Mouse (Mus musculus): ENCODE results near the gene Rasal3. TPM values are rescaled to one million over a fixed set of nuclear protein-coding genes. Genes with fewer than 3 reads are reported as not detected.

Rasal3 gene
- polyA plus RNA-seq, 1 experiment from 2014 or later = 165 TPM

DNA sequence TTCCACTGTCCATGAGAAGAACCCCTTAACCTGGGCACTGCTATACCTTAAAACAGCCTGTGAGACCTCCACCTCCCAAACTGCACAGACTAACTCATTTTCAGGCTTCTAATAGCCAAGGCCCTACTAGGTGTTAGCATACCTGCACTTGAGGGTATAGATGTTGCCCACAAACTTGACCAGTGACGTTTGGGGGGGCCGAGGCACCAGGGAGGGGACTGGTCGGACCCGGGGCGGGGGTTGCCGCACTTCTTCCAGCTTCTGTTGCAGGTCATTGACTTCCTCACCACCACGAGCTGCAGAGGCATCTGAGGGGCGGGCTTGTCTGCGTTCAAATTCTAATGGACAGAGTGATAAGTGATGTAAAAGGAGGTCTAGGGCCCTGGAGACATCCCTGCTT is 47.1 kb downstream of the Rasal3 start:
- DNase-seq (ENCODE audit: low spot score) = no peak

DNA sequence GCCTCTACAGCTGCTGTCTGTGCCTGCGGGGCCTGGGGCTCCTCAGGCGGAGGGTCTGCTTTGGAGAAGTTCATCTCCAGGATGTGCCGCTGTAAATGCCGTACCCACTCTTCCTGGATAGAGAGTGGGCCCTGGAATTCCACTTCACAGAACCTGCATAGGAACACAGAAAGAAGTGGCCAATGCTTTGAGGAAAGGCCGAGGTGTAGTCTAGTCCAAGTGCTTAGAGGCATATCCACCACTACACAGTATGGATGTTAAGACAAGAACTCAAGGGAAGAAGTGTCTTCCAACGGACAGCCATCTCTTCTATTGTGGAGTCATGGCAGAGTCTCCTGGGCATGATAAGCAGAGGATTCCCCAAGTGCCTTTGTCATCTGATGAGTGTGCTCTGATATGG is 48.4 kb downstream of the Rasal3 start:
- no peak for DNase-seq (ENCODE audit: low spot score)

DNA sequence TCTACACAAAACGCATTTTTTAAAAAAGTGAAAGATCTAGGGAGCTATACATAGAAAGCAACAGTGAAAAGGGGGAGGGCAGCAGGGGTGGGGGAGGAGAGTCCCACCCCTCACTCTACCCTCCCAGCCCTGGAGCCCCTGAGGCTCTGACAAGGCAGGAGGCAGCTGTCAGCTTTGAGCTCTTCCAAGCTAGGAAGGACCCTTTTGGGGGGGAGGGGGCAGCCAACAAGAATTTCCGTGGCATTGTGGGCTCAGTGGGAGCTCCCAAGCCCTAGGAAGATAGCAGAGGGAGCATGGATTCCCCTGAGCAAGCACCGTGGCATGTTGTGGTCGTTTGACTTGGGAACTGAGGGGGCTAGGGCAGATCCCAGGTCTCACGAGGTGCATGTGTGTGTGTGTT is 49.2 kb downstream of the Rasal3 start:
- no peak for DNase-seq (ENCODE audit: low spot score)

DNA sequence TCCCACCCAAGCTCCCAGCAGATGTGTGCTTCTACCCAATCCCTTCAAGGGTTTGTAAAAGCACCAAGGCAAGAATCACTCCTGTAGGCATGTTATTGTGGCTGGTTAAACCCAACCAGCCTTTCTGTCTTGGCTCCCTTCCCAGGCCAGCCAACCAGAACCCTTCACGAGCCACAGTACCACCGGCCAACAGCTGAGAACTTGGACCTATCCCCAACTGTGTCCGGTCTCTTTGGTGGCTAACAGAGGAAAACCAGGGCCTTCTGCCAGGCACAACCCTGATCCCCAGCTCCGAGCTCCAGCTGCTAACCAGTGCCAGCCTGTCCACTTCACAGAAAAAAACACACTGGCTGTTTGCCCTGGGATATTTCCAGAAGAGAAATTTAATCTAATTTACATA is 49.7 kb downstream of the Rasal3 start:
- DNase-seq (ENCODE audit: low spot score) = no peak

DNA sequence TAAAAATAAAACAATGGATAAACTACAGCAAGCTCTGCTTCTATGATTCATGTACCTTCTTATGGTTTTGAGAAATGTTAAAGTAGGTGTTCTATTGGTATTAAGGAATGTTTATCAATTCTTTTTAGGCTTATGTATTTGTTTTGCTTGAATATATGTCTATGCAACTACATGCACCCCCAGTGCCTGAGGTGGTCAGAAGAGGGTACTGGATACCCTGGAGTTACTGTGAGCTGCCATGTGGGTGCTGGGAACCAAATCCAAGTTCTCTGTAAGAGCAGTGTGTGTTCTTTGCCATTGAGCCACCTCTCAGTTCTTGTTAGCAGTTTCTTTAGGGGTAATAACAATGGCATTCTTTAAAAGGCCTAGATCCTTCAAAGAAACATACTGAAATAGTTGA is 51.7 kb downstream of the Rasal3 start:
- DNase-seq (ENCODE audit: low spot score) = no peak

DNA sequence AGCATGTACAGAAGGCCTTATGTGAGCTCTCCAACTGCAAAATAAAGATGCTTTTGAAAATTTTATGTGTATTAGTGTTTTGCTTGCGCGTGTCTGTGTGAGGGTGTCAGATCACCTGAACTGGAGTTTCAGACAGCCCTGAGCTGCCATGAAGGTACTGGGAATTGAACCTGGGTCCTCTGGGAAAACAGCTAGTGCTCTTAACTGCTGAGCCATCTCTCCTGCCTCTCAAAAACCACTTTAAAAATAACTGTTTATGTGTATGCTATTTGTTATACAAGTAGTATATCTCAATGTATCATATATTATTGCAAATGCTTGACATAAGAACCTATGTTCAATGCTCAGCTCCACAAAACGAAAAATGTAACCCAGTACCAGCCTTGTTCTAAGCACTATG is 52.1 kb downstream of the Rasal3 start:
- DNase-seq (ENCODE audit: low spot score) = no peak

DNA sequence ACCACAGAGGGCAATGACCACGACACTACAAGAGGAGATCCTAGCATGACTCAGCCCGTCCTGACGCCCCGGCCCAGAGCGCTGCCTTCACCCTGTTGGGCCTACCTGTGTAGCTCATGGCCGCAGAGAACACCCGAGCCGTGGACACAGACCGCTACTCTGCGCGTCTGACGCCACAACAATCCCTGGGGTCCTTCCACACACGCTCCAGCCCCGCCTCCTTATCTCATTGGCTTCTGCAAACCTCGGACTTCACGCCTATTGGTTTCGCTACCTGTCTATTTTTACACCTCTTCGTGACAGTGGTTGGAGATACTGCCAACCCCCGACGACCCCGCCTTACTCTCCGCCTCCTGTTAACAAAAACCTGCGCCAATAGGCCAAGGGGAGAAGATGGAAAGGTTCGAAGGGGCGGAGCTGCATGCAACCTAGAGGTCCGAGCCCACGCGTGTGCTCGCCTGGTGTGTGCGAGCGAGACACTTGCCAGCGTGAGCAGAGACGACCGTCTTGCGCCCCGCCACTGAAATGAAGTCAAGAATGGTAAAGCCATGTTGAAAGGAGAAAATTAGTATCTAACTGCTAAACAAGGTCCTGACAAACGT is 52.9 kb downstream of the Rasal3 start, which contains the start of gene Akap8l:
Gene Akap8l (minus strand): TSS at position 226 of the 602 bp plus-strand sequence.
- DNase-seq (ENCODE audit: low spot score) = peak; percentile 97

DNA sequence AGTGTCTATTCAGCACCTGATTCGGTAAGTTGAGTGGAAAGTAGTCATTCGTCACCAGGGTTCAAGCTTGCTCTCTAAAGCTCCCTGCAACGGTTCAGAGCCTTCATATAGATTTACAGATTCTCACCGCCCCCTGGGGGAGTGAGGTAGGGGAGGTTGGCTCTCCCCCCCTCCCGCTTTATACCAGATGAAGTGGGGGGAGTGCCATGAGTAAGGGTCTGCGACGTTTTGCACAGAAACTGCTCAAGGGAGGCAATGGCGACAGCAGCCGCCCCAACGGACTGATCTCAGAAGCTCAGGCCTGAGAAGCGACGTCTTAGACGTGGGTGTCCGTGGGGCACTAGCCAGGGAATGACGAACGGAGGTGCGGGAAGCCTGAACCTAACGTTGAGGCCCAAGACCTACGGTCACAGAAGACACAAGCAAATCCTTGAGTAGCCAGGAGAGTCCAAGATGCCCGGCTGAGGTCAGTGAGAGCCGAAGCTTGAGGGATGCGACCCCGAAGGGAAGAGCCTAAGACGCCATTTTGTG is 53.5 kb downstream of the Rasal3 start:
- DNase-seq (ENCODE audit: low spot score) = peak; percentile 46

DNA sequence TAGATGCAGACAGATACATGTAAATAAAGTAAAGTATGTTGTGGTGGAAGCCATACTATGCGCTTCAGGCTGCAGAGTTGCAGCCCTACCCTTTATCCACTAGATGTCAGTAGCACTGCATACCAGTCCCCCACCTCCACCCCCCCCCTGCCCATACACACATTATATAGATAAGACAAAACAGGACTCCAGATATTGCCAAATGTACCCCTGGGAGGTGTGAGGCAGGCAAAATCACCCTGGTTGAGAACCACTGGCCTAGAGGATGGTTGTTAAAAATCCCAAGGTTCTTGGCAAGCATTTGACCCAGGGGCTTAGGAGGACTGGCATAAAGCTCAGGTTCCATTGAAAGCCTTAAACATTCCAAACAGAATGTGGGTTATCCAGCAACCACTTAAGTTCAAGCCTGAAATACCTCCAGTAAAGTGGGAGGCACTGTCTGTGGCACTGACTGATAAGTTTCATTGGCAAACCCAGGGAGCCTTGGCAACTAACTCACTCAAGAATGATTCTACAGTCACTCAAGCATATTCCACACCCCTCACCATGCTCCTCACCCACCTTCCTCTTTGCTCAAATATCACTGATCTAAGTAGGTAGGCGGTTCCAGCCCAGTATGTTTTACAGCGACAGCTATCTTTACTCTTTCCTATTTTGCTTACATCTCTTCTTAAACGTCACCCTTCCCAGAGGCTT is 54.2 kb downstream of the Rasal3 start:
- DNase-seq (ENCODE audit: low spot score) = peak; percentile 69

DNA sequence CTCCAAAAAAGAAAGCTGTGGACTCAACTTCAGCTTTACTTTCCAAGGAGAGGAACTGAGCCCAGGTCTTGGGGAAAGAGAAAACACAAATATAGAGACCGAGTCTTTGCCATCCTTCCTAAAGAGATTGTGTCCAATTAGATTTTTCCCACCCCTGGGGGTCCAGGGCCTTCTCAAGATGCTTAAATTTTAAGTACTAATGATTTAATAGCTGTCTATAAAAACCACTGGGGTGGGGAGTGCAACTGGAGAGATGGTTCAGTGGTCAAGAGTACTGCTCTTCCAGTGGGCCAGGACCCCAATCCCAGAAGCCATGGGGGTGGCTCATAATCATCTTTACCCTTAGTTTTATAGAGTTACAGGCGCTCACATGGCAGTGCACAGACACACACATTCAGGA is 55.0 kb downstream of the Rasal3 start:
- DNase-seq (ENCODE audit: low spot score) = no peak

DNA sequence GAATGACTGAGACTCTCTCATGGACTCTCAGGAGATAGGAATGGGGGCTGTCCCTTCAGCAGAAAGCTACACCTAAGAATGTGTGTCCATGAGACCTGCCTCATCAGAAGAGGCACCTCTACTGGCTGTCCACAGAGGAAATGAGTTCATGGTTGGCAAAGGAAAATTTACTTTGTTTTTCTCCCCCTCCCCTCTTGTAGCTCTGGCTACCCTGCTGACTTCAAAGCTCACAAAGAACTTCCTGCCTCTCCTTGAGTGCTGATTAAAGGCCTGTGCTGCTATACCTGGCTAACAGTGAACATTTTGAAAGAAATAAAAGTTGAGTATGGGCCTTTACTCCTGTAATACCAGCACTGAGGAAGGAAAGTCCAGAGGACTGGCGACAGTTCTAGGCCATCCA is 62.3 kb downstream of the Rasal3 start:
- DNase-seq (ENCODE audit: low spot score) = peak; percentile 9

Small RNA genes lying within 50 kb of the gene (microRNA-seq; reads per million reads assigned to microRNA genes)
- gene Gm22201 (ENCODE audit: borderline number of aligned reads) = not detected

Other genes with a start within 250 kb of the Rasal3 start
- gene Notch3, start 236.7 kb downstream of the Rasal3 start, polyA plus RNA-seq (2015; fragmentation: Nextera tagmentation; extraction: Ambion mirVana) = 10.6 and 12.6 TPM in 2 replicates
- 0.62 and 0.68 TPM in 2 replicates for gene Ephx3, start 214.0 kb downstream of the Rasal3 start, polyA plus RNA-seq (2015; fragmentation: Nextera tagmentation; extraction: Ambion mirVana)
- 53.3 and 60.7 TPM in 2 replicates for gene Brd4, start 118.9 kb downstream of the Rasal3 start, polyA plus RNA-seq (2015; fragmentation: Nextera tagmentation; extraction: Ambion mirVana)
- gene Akap8, start 82.3 kb downstream of the Rasal3 start, polyA plus RNA-seq (2015; fragmentation: Nextera tagmentation; extraction: Ambion mirVana) = 73.0 and 82.9 TPM in 2 replicates
- gene Akap8l, start 53.0 kb downstream of the Rasal3 start, polyA plus RNA-seq (2015; fragmentation: Nextera tagmentation; extraction: Ambion mirVana) = 62.4 and 66.4 TPM in 2 replicates
- gene Wiz, start 14.1 kb downstream of the Rasal3 start, polyA plus RNA-seq (2015; fragmentation: Nextera tagmentation; extraction: Ambion mirVana) = 13.2 and 15.3 TPM in 2 replicates
- gene Pglyrp2, start 20.6 kb upstream of the Rasal3 start, polyA plus RNA-seq (2015; fragmentation: Nextera tagmentation; extraction: Ambion mirVana) = 32.4 and 34.4 TPM in 2 replicates
- gene Cyp4f39, start 49.1 kb upstream of the Rasal3 start, polyA plus RNA-seq (2015; fragmentation: Nextera tagmentation; extraction: Ambion mirVana) = 0.30 and 0.69 TPM in 2 replicates
- gene Cyp4f17, start 102.5 kb upstream of the Rasal3 start, polyA plus RNA-seq (2015; fragmentation: Nextera tagmentation; extraction: Ambion mirVana) = 2.2 and 3.0 TPM in 2 replicates
- gene Cyp4f16, start 133.0 kb upstream of the Rasal3 start, polyA plus RNA-seq (2015; fragmentation: Nextera tagmentation; extraction: Ambion mirVana) = 5.6 and 6.3 TPM in 2 replicates
- not detected in 2 replicates for gene Cyp4f37, start 217.7 kb upstream of the Rasal3 start, polyA plus RNA-seq (2015; fragmentation: Nextera tagmentation; extraction: Ambion mirVana)

Data from thymus, postnatal 0 days (tissue).